Mouse (Mus musculus) stomach, embryonic 16.5 days (tissue): ENCODE data around the gene Wipf3. TPM values are rescaled to one million over a fixed set of nuclear protein-coding genes. Genes with fewer than 3 reads are reported as not detected.

ENCODE experiments used
- ATAC-seq: fragments of 200-750 bp; cut with Nextera tagmentation; 2 replicates; pipeline ENCODE4 v1.8.0; 2017; ENCODE audit warnings: moderate number of reproducible peaks, moderate TSS enrichment; ENCODE audit not compliant: insufficient read depth, low FRiP score
- H3K27ac ChIP-seq: fragments of 300-500 bp; sonication (generic); 2 replicates; pipeline ENCODE4 v1.5.1; 2014; ENCODE audit warnings: low read length
- H3K27me3 ChIP-seq: fragments of 300-500 bp; sonication (generic); 2 replicates; pipeline ENCODE4 v1.6.1; 2014; ENCODE audit warnings: low read length, control low read depth, mixed read lengths; ENCODE audit not compliant: control insufficient read depth, insufficient read depth
- H3K36me3 ChIP-seq: fragments of 300-500 bp; sonication (generic); 2 replicates; pipeline ENCODE4 v1.6.1; 2014; ENCODE audit warnings: low read length; ENCODE audit not compliant: control insufficient read depth, insufficient read depth
- H3K4me1 ChIP-seq: fragments of 300-500 bp; sonication (generic); 2 replicates; pipeline ENCODE4 v1.6.1; 2014; ENCODE audit warnings: low read length, control low read depth, mixed read lengths; ENCODE audit not compliant: control insufficient read depth, insufficient read depth
- H3K4me2 ChIP-seq: fragments of 300-500 bp; sonication (generic); 2 replicates; pipeline ENCODE4 v1.6.1; 2014; ENCODE audit warnings: low read depth, low read length, mixed read lengths
- H3K4me3 ChIP-seq: fragments of 300-500 bp; sonication (generic); replicated peaks from 2 replicates; pipeline ENCODE4 v1.5.1; 2014; ENCODE audit warnings: mild to moderate bottlenecking, low read length
- H3K9ac ChIP-seq: fragments of 300-500 bp; sonication (generic); 2 replicates; pipeline ENCODE4 v1.6.1; 2014; ENCODE audit warnings: low read length
- H3K9me3 ChIP-seq: fragments of 300-500 bp; sonication (generic); replicated peaks from 2 replicates; pipeline ENCODE4 v1.6.1; 2016; ENCODE audit warnings: low read length, control low read depth; ENCODE audit not compliant: control insufficient read depth
- WGBS: fragments of 180-500 bp; shearing (Covaris S2); extraction: QIAGEN DNeasy Blood & Tissue Kit; methylation state at CpG from one replicate; pipeline ENCODE4 v1.1.7; 2014; 5-methylcytosine and 5-hydroxymethylcytosine counted together
- polyA plus RNA-seq: library from polyadenylated mRNA; unstranded; fragments of >200 nt; fragmentation: Nextera tagmentation; extraction: Ambion mirVana; gene quantifications from 2 replicates; pipeline ENCODE4 v1.2.1, GENCODE M21; 2015

The Wipf3 gene
- polyA plus RNA-seq, 1 experiment from 2014 or later, result 1.0 TPM

DNA sequence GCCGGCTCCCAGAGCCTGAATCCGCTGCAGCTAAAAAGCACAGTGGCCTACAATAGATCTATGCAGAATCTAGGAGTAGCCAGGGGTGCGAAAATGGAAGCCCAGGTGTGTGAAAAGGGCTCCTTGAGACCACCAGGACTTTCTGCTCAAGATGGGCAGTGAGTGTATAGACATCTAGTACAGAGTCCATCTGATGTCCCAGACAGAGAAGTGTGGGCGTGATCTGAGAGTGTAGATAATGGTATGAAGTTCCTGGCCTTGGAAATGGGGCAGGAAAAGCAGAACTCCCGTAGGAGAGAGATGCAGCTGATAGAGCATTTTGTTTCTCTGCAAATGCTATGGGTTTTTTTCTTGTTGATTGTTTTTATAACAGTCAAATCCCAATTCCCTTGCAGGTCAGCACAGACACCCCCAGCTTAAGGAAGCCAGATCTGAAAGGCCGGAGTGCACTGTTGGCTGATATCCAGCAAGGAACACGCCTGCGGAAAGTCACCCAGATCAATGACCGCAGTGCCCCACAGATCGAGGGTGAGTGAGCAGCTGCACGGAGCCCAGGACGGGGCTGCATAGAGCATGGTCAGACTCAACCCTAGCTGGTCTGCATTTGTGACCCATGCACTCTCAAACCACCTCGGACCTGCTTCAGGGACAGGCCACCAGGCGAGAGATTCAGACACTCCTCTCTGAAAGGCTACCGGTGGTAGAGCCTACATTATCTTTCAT is 52.1 kb downstream of the Wipf3 start:
- H3K4me3 ChIP-seq, result no peak overlapping the region
- no peaks in the 10 kb centered on the region for H3K27me3 ChIP-seq
- no peak for ATAC-seq
- no peaks in the 10 kb centered on the region for H3K4me1 ChIP-seq
- WGBS, result 68% methylated on average over 15 of the region's 15 CpGs
- no peaks in the 10 kb centered on the region for H3K9me3 ChIP-seq
- no peak overlapping the region for H3K4me2 ChIP-seq
- H3K36me3 ChIP-seq, result no peaks in the 10 kb centered on the region
- H3K9ac ChIP-seq, result no peak overlapping the region
- H3K27ac ChIP-seq, result no peak overlapping the region

DNA sequence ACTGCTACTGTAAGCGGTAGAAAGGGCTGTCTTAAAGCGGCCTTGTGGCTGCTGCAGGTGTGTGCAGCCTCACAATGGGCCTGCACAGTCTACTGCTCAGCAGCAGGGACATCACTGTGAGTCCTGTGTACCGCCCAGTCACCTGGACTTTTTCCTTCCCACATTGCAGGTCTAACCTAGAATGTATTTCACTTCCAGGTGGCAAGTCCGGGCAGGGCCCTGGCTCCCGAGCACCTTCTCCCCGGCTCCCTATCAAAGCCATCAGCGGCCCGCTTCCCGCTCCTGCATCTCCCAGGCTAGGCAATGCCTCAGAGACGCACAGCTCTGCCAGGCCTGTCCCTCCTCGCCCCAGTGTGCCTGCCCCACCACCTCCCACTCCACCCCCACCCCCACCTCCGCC is 55.6 kb downstream of the Wipf3 start:
- Histone ChIP-seq H3K4me3 (peak overlapping the region; percentile 32), H3K4me1 (no peaks in the 10 kb centered on the region), H3K27me3 (no peaks in the 10 kb centered on the region), H3K4me2 (peak overlapping the region; percentile 58), H3K9ac (peak overlapping the region; percentile 54; the same call in 1 of the 2 replicates), H3K27ac (no peak overlapping the region), H3K9me3 (no peaks in the 10 kb centered on the region), H3K36me3 (no peaks in the 10 kb centered on the region)
- peak; percentile 59; the same call in 1 of the 2 replicates for ATAC-seq
- WGBS, result 32% methylated on average over 12 of the region's 12 CpGs

DNA sequence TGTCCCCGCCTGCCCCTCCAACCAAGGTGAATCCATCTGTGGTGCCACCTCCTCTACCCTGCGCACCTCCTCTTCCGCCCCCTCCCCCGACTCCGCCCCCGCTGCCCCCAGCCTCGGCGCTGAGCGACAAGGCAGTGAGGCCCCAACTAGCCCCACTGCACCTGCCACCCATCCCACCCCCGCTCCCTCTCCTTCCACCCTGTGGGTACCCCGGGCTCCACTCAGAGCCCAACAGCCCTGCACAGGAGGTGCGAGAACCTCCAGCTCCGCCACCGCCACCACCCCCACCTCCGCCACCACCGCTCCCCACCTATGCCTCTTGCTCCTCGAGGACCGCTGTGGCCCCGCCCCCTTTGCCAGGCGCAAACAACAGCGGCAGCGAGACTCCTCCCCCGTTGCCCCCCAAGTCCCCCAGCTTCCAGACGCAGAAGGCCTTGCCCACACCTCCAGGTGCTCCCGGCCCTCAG is 56.1 kb downstream of the Wipf3 start:
- Histone ChIP-seq H3K9me3 (no peaks in the 10 kb centered on the region), H3K27ac (no peak overlapping the region), H3K27me3 (no peaks in the 10 kb centered on the region), H3K4me3 (peak overlapping the region; percentile 32), H3K4me2 (peak overlapping the region; percentile 58), H3K4me1 (no peaks in the 10 kb centered on the region), H3K9ac (peak overlapping the region; percentile 54; the same call in 1 of the 2 replicates), H3K36me3 (no peaks in the 10 kb centered on the region)
- 0 out of 2 replicates have a peak, but pooled peaks have one; percentile 11 for ATAC-seq
- 6% methylated on average over 23 of the region's 25 CpGs for WGBS

- peak overlapping the region; percentile 58 for H3K4me2 ChIP-seq
- ATAC-seq, result no peak
- H3K4me3 ChIP-seq, result peak overlapping the region; percentile 32
- WGBS, result 29% methylated on average over 6 of the region's 6 CpGs
- H3K36me3 ChIP-seq, result no peaks in the 10 kb centered on the region
- no peaks in the 10 kb centered on the region for H3K9me3 ChIP-seq
- no peaks in the 10 kb centered on the region for H3K27me3 ChIP-seq
- no peaks in the 10 kb centered on the region for H3K4me1 ChIP-seq
- no peak overlapping the region for H3K9ac ChIP-seq
- H3K27ac ChIP-seq, result no peak overlapping the region
Measured at GRCm38 (mm10) chr6:54485973-54486569, 56.7 kb downstream of the Wipf3 start.

DNA sequence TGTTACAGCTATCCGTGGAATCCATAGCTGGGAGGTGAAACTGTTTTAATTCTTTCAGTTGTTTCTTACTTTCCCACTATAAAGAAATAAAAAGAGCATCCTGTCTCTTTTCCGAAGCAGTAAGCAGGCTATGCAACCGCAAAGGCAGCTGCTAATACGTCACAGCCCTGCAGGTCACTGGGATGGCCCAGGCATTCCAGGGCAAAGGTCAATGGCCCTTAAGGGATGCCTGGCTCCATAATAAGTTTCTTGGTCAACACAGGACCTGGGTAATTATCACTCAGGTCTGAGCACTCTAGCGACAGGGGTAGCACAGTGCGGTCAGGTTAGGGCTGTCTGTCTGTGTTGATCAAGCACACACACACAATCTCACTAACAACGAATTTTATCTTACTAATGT is 61.7 kb downstream of the Wipf3 start:
- 48% methylated on average over 7 of the region's 7 CpGs for WGBS
- Histone ChIP-seq H3K4me3 (no peak overlapping the region), H3K27ac (no peak overlapping the region), H3K9me3 (no peaks in the 10 kb centered on the region), H3K36me3 (no peaks in the 10 kb centered on the region), H3K27me3 (no peaks in the 10 kb centered on the region), H3K4me1 (no peaks in the 10 kb centered on the region), H3K9ac (no peak overlapping the region), H3K4me2 (no peak overlapping the region)
- no peak for ATAC-seq

DNA sequence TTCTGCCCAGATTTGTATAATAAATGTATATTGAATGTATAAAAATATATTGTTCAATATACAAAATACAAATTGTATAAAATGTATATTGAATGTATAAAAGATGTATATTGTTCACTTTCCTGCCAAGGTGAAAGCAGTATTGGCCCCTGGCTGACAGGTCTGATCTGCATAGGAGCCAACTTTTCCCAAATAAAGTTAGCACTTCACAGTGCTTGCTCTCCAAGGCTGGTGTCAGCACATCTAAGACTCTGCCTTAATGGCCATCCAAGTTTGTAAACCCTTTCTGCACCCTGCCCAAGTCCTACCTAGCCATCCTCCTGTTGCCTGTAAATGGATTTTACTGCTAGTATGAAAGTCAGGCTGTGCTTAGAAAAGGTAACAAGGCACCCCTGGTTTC is 64.7 kb downstream of the Wipf3 start:
- Histone ChIP-seq H3K27ac (no peak overlapping the region), H3K36me3 (no peaks in the 10 kb centered on the region), H3K4me1 (no peaks in the 10 kb centered on the region), H3K4me2 (no peak overlapping the region), H3K4me3 (no peak overlapping the region), H3K27me3 (no peaks in the 10 kb centered on the region), H3K9me3 (no peaks in the 10 kb centered on the region), H3K9ac (no peak overlapping the region)
- ATAC-seq, result no peak

DNA sequence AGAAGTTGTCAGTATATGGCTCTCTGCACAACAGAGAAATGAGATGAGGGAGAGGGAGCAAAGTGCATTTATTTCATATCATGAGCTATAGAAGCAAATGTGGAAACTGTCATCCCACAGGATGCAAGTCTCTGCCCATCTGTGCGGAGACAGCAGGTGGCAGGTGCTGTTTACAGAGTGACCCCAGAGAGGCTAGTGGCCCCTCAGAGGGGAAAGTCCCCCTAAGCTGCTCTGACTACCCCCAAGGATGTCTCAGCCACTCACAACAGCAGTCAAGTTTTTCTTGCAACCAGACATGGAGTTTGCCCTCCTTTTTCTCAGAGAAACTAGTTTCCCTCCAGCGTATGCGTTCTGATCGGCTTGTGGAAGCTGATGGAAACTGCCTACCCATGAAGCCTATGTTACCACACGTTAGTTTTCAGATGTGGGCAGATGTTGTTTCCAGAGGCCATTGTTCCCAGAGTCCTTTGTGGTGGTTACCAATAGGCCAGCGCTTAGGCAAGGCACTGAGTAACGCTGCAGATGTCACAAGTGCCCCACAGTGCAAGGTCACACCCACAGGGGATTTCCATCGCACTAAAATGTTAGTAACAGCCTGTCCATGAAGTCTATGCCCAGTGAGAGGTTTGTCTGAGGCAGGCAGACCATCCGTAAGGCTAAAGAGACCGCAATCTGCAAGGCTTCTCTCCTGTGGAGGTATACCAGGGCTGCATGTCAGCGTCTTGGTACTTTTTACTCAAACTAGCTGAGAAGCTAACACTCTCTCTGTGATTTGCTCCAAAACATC is 65.4 kb downstream of the Wipf3 start:
- no peaks in the 10 kb centered on the region for H3K27me3 ChIP-seq
- ATAC-seq, result no peak
- H3K9ac ChIP-seq, result no peak overlapping the region
- WGBS, result 74% methylated on average over 11 of the region's 11 CpGs
- H3K4me3 ChIP-seq, result no peak overlapping the region
- H3K27ac ChIP-seq, result no peak overlapping the region
- H3K9me3 ChIP-seq, result no peaks in the 10 kb centered on the region
- H3K36me3 ChIP-seq, result no peaks in the 10 kb centered on the region
- no peak overlapping the region for H3K4me2 ChIP-seq
- H3K4me1 ChIP-seq, result no peaks in the 10 kb centered on the region

DNA sequence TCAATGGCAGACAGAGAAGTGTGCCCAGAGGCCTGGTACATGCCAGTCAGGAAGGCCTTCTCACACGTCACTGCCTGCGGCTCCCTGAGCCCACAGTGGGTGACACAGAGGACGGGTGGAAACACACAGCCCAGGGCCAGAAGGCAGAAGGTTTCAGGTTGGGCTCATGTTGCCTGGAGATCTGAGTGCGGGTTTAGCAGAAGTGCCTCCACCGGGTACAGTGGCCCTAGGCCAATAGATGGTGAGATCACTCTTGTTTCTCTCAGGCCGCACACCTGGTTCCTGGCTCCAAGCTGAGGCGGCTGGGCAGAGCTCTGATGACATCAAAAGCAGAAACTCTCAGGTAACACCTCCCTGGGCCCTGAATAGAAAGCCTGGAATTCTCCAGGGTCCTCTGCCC is 66.8 kb downstream of the Wipf3 start:
- no peaks in the 10 kb centered on the region for H3K36me3 ChIP-seq
- 81% methylated on average over 7 of the region's 7 CpGs for WGBS
- no peak overlapping the region for H3K9ac ChIP-seq
- no peaks in the 10 kb centered on the region for H3K9me3 ChIP-seq
- no peaks in the 10 kb centered on the region for H3K4me1 ChIP-seq
- no peak for ATAC-seq
- no peaks in the 10 kb centered on the region for H3K27me3 ChIP-seq
- no peak overlapping the region for H3K27ac ChIP-seq
- no peak overlapping the region for H3K4me3 ChIP-seq
- no peak overlapping the region for H3K4me2 ChIP-seq

DNA sequence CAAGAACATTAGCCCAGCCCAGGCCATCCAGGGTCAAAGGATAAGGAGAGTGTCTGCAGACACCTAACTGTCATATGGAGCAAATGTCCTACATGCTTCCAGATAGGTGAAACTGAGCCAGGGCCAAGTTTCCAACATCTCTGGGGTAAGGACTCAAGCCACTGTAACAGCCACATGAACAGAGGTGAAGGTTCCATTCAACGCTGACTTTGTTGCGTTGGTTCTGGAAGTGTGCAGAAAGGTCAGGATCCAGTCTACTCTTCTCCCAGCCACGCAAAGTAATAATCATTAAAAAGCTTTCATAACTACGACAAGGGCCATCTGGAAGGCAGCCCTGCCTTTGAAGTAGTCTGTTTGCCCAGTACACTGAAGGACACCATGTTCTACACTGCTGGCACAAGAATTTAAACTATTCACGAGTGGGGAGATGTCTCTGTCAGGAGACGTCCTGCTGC is 73.3 kb downstream of the Wipf3 start:
- Histone ChIP-seq H3K36me3 (no peaks in the 10 kb centered on the region), H3K4me2 (no peak overlapping the region), H3K27me3 (no peaks in the 10 kb centered on the region), H3K4me1 (no peaks in the 10 kb centered on the region), H3K9ac (no peak overlapping the region), H3K4me3 (no peak overlapping the region), H3K9me3 (no peaks in the 10 kb centered on the region), H3K27ac (no peak overlapping the region)
- WGBS, result 54% methylated on average over 6 of the region's 6 CpGs
- ATAC-seq, result no peak
